Mouse (Mus musculus): Measurements from ENCODE around the gene Galnt9. TPM values are rescaled to one million over a fixed set of nuclear protein-coding genes. Genes with fewer than 3 reads are reported as not detected.

Galnt9 gene
- 0.50 and 0.80 TPM in 2 replicates for polyA plus RNA-seq (2014; fragmentation: Nextera tagmentation; extraction: Ambion mirVana)

- under 1% methylated on average over 81 of the region's 82 CpGs for WGBS
- Histone ChIP-seq H3K27ac (ENCODE audit: low read depth) (no peak within 1 kb of the TSS), H3K9me3 (ENCODE audit: control insufficient read depth, low read length) (no peaks in the 10 kb centered on the region)
Measured at GRCm38 (mm10) chr5:110543951-110544690, at the start of gene Galnt9. Galnt9 (plus strand) TSS chr5:110544355.

DNA sequence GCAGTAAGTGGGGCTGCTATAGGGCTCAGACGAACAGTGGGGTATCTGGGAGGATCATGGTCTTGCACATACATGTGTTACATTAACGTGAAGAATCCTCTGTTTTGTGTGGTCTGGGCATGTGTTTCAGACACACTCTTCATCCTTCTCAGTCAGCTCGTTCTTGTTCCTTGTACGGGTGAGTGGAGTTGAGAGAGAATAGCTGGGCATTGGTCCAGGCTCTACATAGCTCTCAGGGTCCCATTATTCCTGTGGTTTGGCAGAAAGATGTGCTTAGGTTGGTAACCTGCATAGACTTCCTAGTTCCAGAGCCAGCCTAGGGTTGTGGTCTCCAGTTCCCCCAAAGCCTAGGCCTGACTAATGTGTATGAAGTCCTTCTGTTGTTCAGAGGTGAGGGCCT lies 49.8 kb upstream of the Galnt9 start:
- 68% methylated on average over 4 of the region's 4 CpGs for WGBS
- no peak overlapping the region for H3K4me3 ChIP-seq (ENCODE audit: low read depth, low read length)
- H3K9me3 ChIP-seq (ENCODE audit: control insufficient read depth, low read length), result no peaks in the 10 kb centered on the region
- H3K4me2 ChIP-seq (ENCODE audit: low read length), result no peak overlapping the region
- H3K36me3 ChIP-seq (ENCODE audit: control insufficient read depth, insufficient read depth, low read length), result no peaks in the 10 kb centered on the region
- H3K27me3 ChIP-seq (replicated peaks; ENCODE audit: control insufficient read depth, insufficient read depth, low read length), result no peaks in the 10 kb centered on the region
- no peak overlapping the region for H3K9ac ChIP-seq (ENCODE audit: low read length)
- H3K4me1 ChIP-seq (replicated peaks; ENCODE audit: control insufficient read depth, insufficient read depth, low read length), result no peaks in the 10 kb centered on the region
- H3K27ac ChIP-seq (ENCODE audit: low read depth), result no peak overlapping the region
- no peak for ATAC-seq (replicated peaks; ENCODE audit: low FRiP score, low TSS enrichment, low read depth)
- DNase-seq (ENCODE audit: low spot score), result no peak

More at GRCm38 (mm10) chr5:110543951-110544690, at the start of gene Galnt9:
- DNase-seq (ENCODE audit: low spot score), result peak; percentile 88
- H3K9ac ChIP-seq (ENCODE audit: low read length), result no peak within 1 kb of the TSS
- H3K36me3 ChIP-seq (ENCODE audit: control insufficient read depth, insufficient read depth, low read length), result no peaks in the 10 kb centered on the region
- ATAC-seq (replicated peaks; ENCODE audit: low FRiP score, low TSS enrichment, low read depth), result peak; percentile 85
- peak within 1 kb of the TSS; percentile 30 for H3K4me3 ChIP-seq (ENCODE audit: low read depth, low read length)
- H3K4me2 ChIP-seq (ENCODE audit: low read length), result peak within 1 kb of the TSS; percentile 50
- peaks cover 67% of the 10 kb centered on the region for H3K27me3 ChIP-seq (replicated peaks; ENCODE audit: control insufficient read depth, insufficient read depth, low read length)
- no peaks in the 10 kb centered on the region for H3K4me1 ChIP-seq (replicated peaks; ENCODE audit: control insufficient read depth, insufficient read depth, low read length)

- no peak overlapping the region for H3K27ac ChIP-seq (ENCODE audit: low read depth)
- ATAC-seq (replicated peaks; ENCODE audit: low FRiP score, low TSS enrichment, low read depth) (no peak), DNase-seq (ENCODE audit: low spot score) (no peak)
- WGBS, result 90% methylated on average over 6 of the region's 6 CpGs
- H3K27me3 ChIP-seq (replicated peaks; ENCODE audit: control insufficient read depth, insufficient read depth, low read length), result no peaks in the 10 kb centered on the region
- H3K4me1 ChIP-seq (replicated peaks; ENCODE audit: control insufficient read depth, insufficient read depth, low read length), result no peaks in the 10 kb centered on the region
- H3K9me3 ChIP-seq (ENCODE audit: control insufficient read depth, low read length), result no peaks in the 10 kb centered on the region
- H3K36me3 ChIP-seq (ENCODE audit: control insufficient read depth, insufficient read depth, low read length), result no peaks in the 10 kb centered on the region
- no peak overlapping the region for H3K4me2 ChIP-seq (ENCODE audit: low read length)
- H3K9ac ChIP-seq (ENCODE audit: low read length), result no peak overlapping the region
- no peak overlapping the region for H3K4me3 ChIP-seq (ENCODE audit: low read depth, low read length)
Measured at GRCm38 (mm10) chr5:110495051-110495450, 49.1 kb upstream of the Galnt9 start.

DNA sequence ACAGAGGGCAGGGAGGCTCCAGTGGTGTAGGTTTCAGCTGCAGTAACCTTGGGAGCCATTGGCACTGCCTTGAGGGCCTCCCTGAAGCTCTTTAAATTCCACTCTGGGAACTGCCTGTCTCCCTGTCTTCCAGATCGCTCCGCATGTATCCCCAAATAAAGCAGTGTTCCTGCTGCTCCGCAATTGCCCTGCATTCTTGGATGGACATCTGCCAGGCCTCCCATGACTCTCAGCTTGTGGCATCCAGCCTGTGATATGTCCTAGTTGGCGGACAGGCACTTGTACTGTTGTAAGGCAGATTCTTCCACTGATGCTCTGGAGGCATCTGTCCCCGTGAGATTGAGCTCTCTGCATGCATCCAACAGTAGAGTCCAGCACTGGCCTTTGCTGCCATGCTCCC lies 46.6 kb upstream of the Galnt9 start:
- Histone ChIP-seq H3K4me3 (ENCODE audit: low read depth, low read length) (no peak overlapping the region), H3K4me2 (ENCODE audit: low read length) (no peak overlapping the region), H3K36me3 (ENCODE audit: control insufficient read depth, insufficient read depth, low read length) (no peaks in the 10 kb centered on the region), H3K27me3 (replicated peaks; ENCODE audit: control insufficient read depth, insufficient read depth, low read length) (no peaks in the 10 kb centered on the region), H3K27ac (ENCODE audit: low read depth) (no peak overlapping the region), H3K4me1 (replicated peaks; ENCODE audit: control insufficient read depth, insufficient read depth, low read length) (no peaks in the 10 kb centered on the region), H3K9ac (ENCODE audit: low read length) (no peak overlapping the region), H3K9me3 (ENCODE audit: control insufficient read depth, low read length) (no peaks in the 10 kb centered on the region)
- no peak for ATAC-seq (replicated peaks; ENCODE audit: low FRiP score, low TSS enrichment, low read depth)
- no peak for DNase-seq (ENCODE audit: low spot score)
- WGBS, result 64% methylated on average over 5 of the region's 5 CpGs

GRCm38 (mm10) chr5:110498071-110498470 lies 46.1 kb upstream of the Galnt9 start:
- no peak for DNase-seq (ENCODE audit: low spot score)
- no peak overlapping the region for H3K4me2 ChIP-seq (ENCODE audit: low read length)
- no peak overlapping the region for H3K27ac ChIP-seq (ENCODE audit: low read depth)
- 30% methylated on average over 10 of the region's 10 CpGs for WGBS
- H3K4me1 ChIP-seq (replicated peaks; ENCODE audit: control insufficient read depth, insufficient read depth, low read length), result no peaks in the 10 kb centered on the region
- no peaks in the 10 kb centered on the region for H3K27me3 ChIP-seq (replicated peaks; ENCODE audit: control insufficient read depth, insufficient read depth, low read length)
- H3K4me3 ChIP-seq (ENCODE audit: low read depth, low read length), result no peak overlapping the region
- no peaks in the 10 kb centered on the region for H3K9me3 ChIP-seq (ENCODE audit: control insufficient read depth, low read length)
- H3K36me3 ChIP-seq (ENCODE audit: control insufficient read depth, insufficient read depth, low read length), result no peaks in the 10 kb centered on the region
- ATAC-seq (replicated peaks; ENCODE audit: low FRiP score, low TSS enrichment, low read depth), result no peak
- H3K9ac ChIP-seq (ENCODE audit: low read length), result no peak overlapping the region

GRCm38 (mm10) chr5:110500233-110500632 lies 43.9 kb upstream of the Galnt9 start:
- Histone ChIP-seq H3K27ac (ENCODE audit: low read depth) (no peak overlapping the region), H3K9me3 (ENCODE audit: control insufficient read depth, low read length) (no peaks in the 10 kb centered on the region), H3K27me3 (replicated peaks; ENCODE audit: control insufficient read depth, insufficient read depth, low read length) (no peaks in the 10 kb centered on the region), H3K4me3 (ENCODE audit: low read depth, low read length) (no peak overlapping the region), H3K36me3 (ENCODE audit: control insufficient read depth, insufficient read depth, low read length) (no peaks in the 10 kb centered on the region), H3K9ac (ENCODE audit: low read length) (no peak overlapping the region), H3K4me2 (ENCODE audit: low read length) (no peak overlapping the region), H3K4me1 (replicated peaks; ENCODE audit: control insufficient read depth, insufficient read depth, low read length) (no peaks in the 10 kb centered on the region)
- no peak for ATAC-seq (replicated peaks; ENCODE audit: low FRiP score, low TSS enrichment, low read depth)
- DNase-seq (ENCODE audit: low spot score), result no peak
- 34% methylated on average over 4 of the region's 4 CpGs for WGBS

GRCm38 (mm10) chr5:110503361-110503760 lies 40.8 kb upstream of the Galnt9 start:
- 89% methylated on average over 3 of the region's 3 CpGs for WGBS
- no peaks in the 10 kb centered on the region for H3K36me3 ChIP-seq (ENCODE audit: control insufficient read depth, insufficient read depth, low read length)
- no peaks in the 10 kb centered on the region for H3K27me3 ChIP-seq (replicated peaks; ENCODE audit: control insufficient read depth, insufficient read depth, low read length)
- no peaks in the 10 kb centered on the region for H3K4me1 ChIP-seq (replicated peaks; ENCODE audit: control insufficient read depth, insufficient read depth, low read length)
- ATAC-seq (replicated peaks; ENCODE audit: low FRiP score, low TSS enrichment, low read depth) (no peak), DNase-seq (ENCODE audit: low spot score) (no peak)
- no peaks in the 10 kb centered on the region for H3K9me3 ChIP-seq (ENCODE audit: control insufficient read depth, low read length)
- no peak overlapping the region for H3K9ac ChIP-seq (ENCODE audit: low read length)
- no peak overlapping the region for H3K27ac ChIP-seq (ENCODE audit: low read depth)
- H3K4me3 ChIP-seq (ENCODE audit: low read depth, low read length), result no peak overlapping the region
- no peak overlapping the region for H3K4me2 ChIP-seq (ENCODE audit: low read length)

DNA sequence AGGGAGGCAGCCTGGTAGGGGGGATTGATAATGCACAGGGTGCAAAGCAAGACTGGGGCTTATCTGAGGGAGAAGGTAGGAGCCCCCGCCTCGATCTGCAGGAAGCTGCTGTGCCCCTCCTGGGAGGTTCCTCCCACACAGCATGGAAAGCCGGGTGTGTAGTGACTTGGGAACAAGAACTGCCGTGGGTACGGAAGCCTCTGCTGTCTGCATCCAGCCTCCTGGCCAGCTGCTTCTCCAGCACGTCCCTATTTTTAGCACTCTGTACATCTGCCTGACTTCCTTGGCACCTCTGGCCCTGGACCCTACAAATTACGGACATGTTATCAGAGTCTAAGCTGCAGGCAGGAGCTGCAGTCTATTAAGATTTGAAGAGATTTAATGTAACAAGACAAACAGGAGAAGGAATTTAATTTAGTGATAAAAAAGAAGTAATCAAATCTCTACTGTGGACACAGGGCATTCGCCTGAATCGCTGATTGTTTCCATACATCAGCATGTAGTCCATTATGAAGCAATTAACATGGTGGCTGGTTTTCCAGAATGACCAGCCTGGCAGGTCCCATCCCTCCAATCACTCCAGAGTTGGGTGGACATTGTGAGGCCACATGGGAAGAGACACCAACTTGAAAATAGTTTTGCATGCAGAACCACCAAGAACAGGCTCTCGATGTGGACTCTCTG lies 38.4 kb upstream of the Galnt9 start:
- Histone ChIP-seq H3K27me3 (replicated peaks; ENCODE audit: control insufficient read depth, insufficient read depth, low read length) (no peaks in the 10 kb centered on the region), H3K9me3 (ENCODE audit: control insufficient read depth, low read length) (no peaks in the 10 kb centered on the region), H3K9ac (ENCODE audit: low read length) (no peak overlapping the region), H3K36me3 (ENCODE audit: control insufficient read depth, insufficient read depth, low read length) (no peaks in the 10 kb centered on the region), H3K4me3 (ENCODE audit: low read depth, low read length) (no peak overlapping the region), H3K27ac (ENCODE audit: low read depth) (no peak overlapping the region), H3K4me2 (ENCODE audit: low read length) (no peak overlapping the region), H3K4me1 (replicated peaks; ENCODE audit: control insufficient read depth, insufficient read depth, low read length) (no peaks in the 10 kb centered on the region)
- no peak for ATAC-seq (replicated peaks; ENCODE audit: low FRiP score, low TSS enrichment, low read depth)
- no peak for DNase-seq (ENCODE audit: low spot score)
- WGBS, result 64% methylated on average over 10 of the region's 10 CpGs

GRCm38 (mm10) chr5:110506295-110506616 lies 37.9 kb upstream of the Galnt9 start:
- ATAC-seq (replicated peaks; ENCODE audit: low FRiP score, low TSS enrichment, low read depth) (no peak), DNase-seq (ENCODE audit: low spot score) (no peak)
- Histone ChIP-seq H3K4me3 (ENCODE audit: low read depth, low read length) (no peak overlapping the region), H3K36me3 (ENCODE audit: control insufficient read depth, insufficient read depth, low read length) (no peaks in the 10 kb centered on the region), H3K27me3 (replicated peaks; ENCODE audit: control insufficient read depth, insufficient read depth, low read length) (no peaks in the 10 kb centered on the region), H3K9ac (ENCODE audit: low read length) (no peak overlapping the region), H3K27ac (ENCODE audit: low read depth) (no peak overlapping the region), H3K9me3 (ENCODE audit: control insufficient read depth, low read length) (no peaks in the 10 kb centered on the region), H3K4me1 (replicated peaks; ENCODE audit: control insufficient read depth, insufficient read depth, low read length) (no peaks in the 10 kb centered on the region), H3K4me2 (ENCODE audit: low read length) (no peak overlapping the region)
- WGBS, result 59% methylated on average over 8 of the region's 8 CpGs
